In genomic region chr3:132022032-132022431, GRCm38 (mm10) we compare ENCODE assay signal across 1 mouse cellular context.
TF ChIP-seq lines count a peak whose summit lies in the region.

No protein-coding gene starts in this region.

TF ChIP-seq in myocyte, 11 proteins besides CTCF, POLR2A, EP300 and RAD21 (continued from another document):
- no peak for TF ChIP-seq MYOD1 (IDR thresholded peaks at IDR 0.05; ENCODE audit: control insufficient read depth in 1 of 3, insufficient read length in 2 of 3, low read depth in 2 of 3)
- no peak for TF ChIP-seq REST (IDR thresholded peaks at IDR 0.05; ENCODE audit: insufficient read depth, insufficient read length)
- no peak for TF ChIP-seq CEBPB (IDR thresholded peaks at IDR 0.05; ENCODE audit: insufficient read depth, poor library complexity, severe bottlenecking)
- TF ChIP-seq POLR2AphosphoS2 (IDR thresholded peaks at IDR 0.05; ENCODE audit: insufficient read length, low read depth): no peak
